Comparison of ENCODE assay signal across 18 mouse cellular contexts in genomic region chr15:8738156-8738555, GRCm38 (mm10). TPM values are rescaled to one million over a fixed set of nuclear protein-coding genes. Genes with fewer than 3 reads are reported as not detected.
DNase-seq lines count a peak whose midpoint lies in the region; ATAC-seq and TF ChIP-seq lines count a peak whose summit lies in the region.
"Had no signal": no experiment of that assay in that cellular context is flagged by ENCODE, and none has a peak within 500 bp of the region (broad histone marks: within the 10 kb centered on the region; RNA-seq: fewer than 3 reads in every experiment).

No protein-coding gene starts in this region.

- WGBS in hindbrain, postnatal 0 days: 54% methylated on average over 5 of the region's 5 CpGs
- 80% methylated on average over 5 of the region's 5 CpGs for WGBS in hindbrain, embryonic 14.5 days
- whole genome bisulfite sequencing in cerebellum, adult 2 months: 9% methylated on average over 5 of the region's 5 CpGs

- DNase-seq in hindbrain, postnatal 0 days (ENCODE audit: low spot score): peak; percentile 55
- no peak for DNase-seq in hindbrain, embryonic 14.5 days (ENCODE audit: low spot score)
- peak; percentile 41 for DNase-seq in brain, embryonic 14.5 days (ENCODE audit: low read depth)
- DNase-seq in cerebellum, adult 2 months: peak; percentile 26 to 47
- DNase-seq in heart, postnatal 25 days (ENCODE audit: low spot score): no peak
- DNase-seq: gastrocnemius, postnatal 25 days; heart, postnatal 36 days; kidney, postnatal 10 days; right cerebral cortex, postnatal 4 days; thymus, adult 18-20 months had no signal

- no peak overlapping the region for H3K4me2 ChIP-seq in hindbrain, postnatal 0 days (ENCODE audit: low read depth, low read length)
- H3K4me2 ChIP-seq in hindbrain, embryonic 14.5 days (replicated peaks): no peak overlapping the region
- H3K4me2 ChIP-seq: embryonic facial prominence, embryonic 12.5 days; heart, embryonic 11.5 days; liver, embryonic 12.5 days; lung, embryonic 15.5 days had no signal

- H3K27ac ChIP-seq in hindbrain, postnatal 0 days: no peak overlapping the region
- H3K27ac ChIP-seq in hindbrain, embryonic 14.5 days: no peak overlapping the region
- no peak overlapping the region for H3K27ac ChIP-seq in cerebellum, adult 2 months (ENCODE audit: insufficient read depth, low read length)
- H3K27ac ChIP-seq: embryonic facial prominence, embryonic 12.5 days; limb, embryonic 10.5 days; liver, embryonic 12.5 days; lung, embryonic 15.5 days had no signal

- H3K36me3 ChIP-seq in hindbrain, postnatal 0 days (ENCODE audit: insufficient read depth, low read length): no peaks in the 10 kb centered on the region
- no peaks in the 10 kb centered on the region for H3K36me3 ChIP-seq in hindbrain, embryonic 14.5 days (replicated peaks; ENCODE audit: control insufficient read depth, insufficient read depth)
- H3K36me3 ChIP-seq: embryonic facial prominence, embryonic 12.5 days; limb, embryonic 10.5 days; liver, embryonic 12.5 days; lung, embryonic 15.5 days had no signal

- H3K4me1 ChIP-seq in hindbrain, postnatal 0 days (ENCODE audit: insufficient read depth, low read length): no peaks in the 10 kb centered on the region
- H3K4me1 ChIP-seq in hindbrain, embryonic 14.5 days (replicated peaks; ENCODE audit: control insufficient read depth, insufficient read depth, low read length): 0 out of 2 replicates have a peak, but pooled peaks cover 3% of the 10 kb centered on the region
- peaks cover 2% of the 10 kb centered on the region for H3K4me1 ChIP-seq in cerebellum, adult 2 months (ENCODE audit: control insufficient read depth, insufficient read depth, low read length)
- H3K4me1 ChIP-seq: embryonic facial prominence, embryonic 12.5 days; liver, embryonic 12.5 days had no signal

- H3K9ac ChIP-seq in hindbrain, postnatal 0 days (replicated peaks; ENCODE audit: low read length): no peak overlapping the region
- no peak overlapping the region for H3K9ac ChIP-seq in hindbrain, embryonic 14.5 days
- H3K9ac ChIP-seq: embryonic facial prominence, embryonic 12.5 days; liver, embryonic 12.5 days; lung, embryonic 15.5 days had no signal

- TF ChIP-seq POLR2A in brain, embryonic 14.5 days (IDR thresholded peaks at IDR 0.05; ENCODE audit: borderline replicate concordance, extremely low read depth, insufficient read depth, insufficient read length, poor library complexity, severe bottlenecking): no peak
- no peak for TF ChIP-seq POLR2A in cerebellum, adult 2 months (IDR thresholded peaks at IDR 0.05; ENCODE audit: borderline replicate concordance, insufficient read depth, low read length)

- H3K4me3 ChIP-seq in hindbrain, postnatal 0 days (ENCODE audit: low read length): no peak overlapping the region
- H3K4me3 ChIP-seq in hindbrain, embryonic 14.5 days (replicated peaks; ENCODE audit: low read length): no peak overlapping the region
- H3K4me3 ChIP-seq in cerebellum, adult 2 months (replicated peaks; ENCODE audit: insufficient read depth, low read depth, low read length): no peak overlapping the region
- H3K4me3 ChIP-seq: embryonic facial prominence, embryonic 12.5 days; limb, embryonic 10.5 days; liver, embryonic 12.5 days; lung, embryonic 15.5 days had no signal

- peak; percentile 83; the same call in 1 of the 2 replicates for ATAC-seq in hindbrain, postnatal 0 days
- no peak for ATAC-seq in hindbrain, embryonic 14.5 days (ENCODE audit: low FRiP score)
- peak; percentile 17; the same call in 1 of the 2 replicates for ATAC-seq in granulocyte monocyte progenitor cell, adult 5-6 weeks (replicated peaks; ENCODE audit: poor library complexity, severe bottlenecking)
- ATAC-seq in megakaryocyte progenitor cell, adult 5-6 weeks (replicated peaks; ENCODE audit: poor library complexity): no peak
- ATAC-seq: intestine, embryonic 16.5 days; liver, embryonic 12.5 days had no signal

- H3K27me3 ChIP-seq in hindbrain, postnatal 0 days (ENCODE audit: insufficient read depth, low read length): no peaks in the 10 kb centered on the region
- no peaks in the 10 kb centered on the region for H3K27me3 ChIP-seq in hindbrain, embryonic 14.5 days (ENCODE audit: control insufficient read depth, insufficient read depth, low read length)
- H3K27me3 ChIP-seq in cerebellum, adult 2 months (ENCODE audit: control insufficient read depth, insufficient read depth, low read length): no peaks in the 10 kb centered on the region
- H3K27me3 ChIP-seq: embryonic facial prominence, embryonic 12.5 days; liver, embryonic 12.5 days; lung, embryonic 15.5 days had no signal

- intact Hi-C loops in heart, postnatal 25 days (cut with DNase I): no loop called here

- no peaks in the 10 kb centered on the region for H3K9me3 ChIP-seq in hindbrain, postnatal 0 days (ENCODE audit: low read length)
- no peaks in the 10 kb centered on the region for H3K9me3 ChIP-seq in hindbrain, embryonic 14.5 days (ENCODE audit: control insufficient read depth, low read length)
- H3K9me3 ChIP-seq: embryonic facial prominence, embryonic 12.5 days; limb, embryonic 10.5 days; liver, embryonic 12.5 days; lung, embryonic 15.5 days had no signal

- TF ChIP-seq CTCF in hindbrain, postnatal 0 days (IDR thresholded peaks at IDR 0.05; ENCODE audit: low read depth): no peak
- TF ChIP-seq CTCF in brain, embryonic 14.5 days (IDR thresholded peaks at IDR 0.05; ENCODE audit: borderline replicate concordance, extremely low read depth, insufficient read depth, insufficient read length): no peak
- TF ChIP-seq CTCF in cerebellum, adult 2 months (IDR thresholded peaks at IDR 0.05; ENCODE audit: borderline replicate concordance, insufficient read depth, low read depth, low read length): no peak

RNA-seq across cellular contexts. Expression of gene Slc1a3, which starts 27.6 kb away (rescaled TPM):
- 320 and 325 TPM in 2 replicates for total RNA-seq in hindbrain, postnatal 0 days (2014; rRNA removed)
- 288 and 331 TPM in 2 replicates for polyA plus RNA-seq in hindbrain, postnatal 0 days (2015; fragmentation: Nextera tagmentation; extraction: Ambion mirVana)
- 242 and 264 TPM in 2 replicates for polyA plus RNA-seq in hindbrain, embryonic 14.5 days (2014; fragmentation: Nextera tagmentation; extraction: Ambion mirVana)
- polyA plus RNA-seq in brain, embryonic 14.5 days (2012; rRNA removed): 69.7 and 101 TPM in 2 replicates
- 373 and 443 TPM in 2 replicates for polyA plus RNA-seq in cerebellum, adult 2 months (2012; rRNA removed)
- total RNA-seq in granulocyte monocyte progenitor cell, adult 5-6 weeks (2014; fragmentation: Nextera tagmentation): not detected in 2 replicates
- 1.5 TPM in 1 of 2 replicates, not detected in the other for total RNA-seq in granulocyte monocyte progenitor cell, adult 5-6 weeks (2017)
- total RNA-seq in heart, postnatal 25 days (2021): 1 to 10 TPM; 1.6 to 1.7 TPM
- 0.67 TPM in 1 of 2 replicates, not detected in the other for total RNA-seq in megakaryocyte progenitor cell, adult 5-6 weeks (2015)
- 0.08 TPM in 1 of 2 replicates, not detected in the other for total RNA-seq in megakaryocyte progenitor cell, adult 5-6 weeks (2017)

Comparison
In these comparisons a context has a peak if more than half of its experiments do, and no peak if none do; other contexts are left out.
1. ATAC-seq: peak in hindbrain, postnatal 0 days (single experiment) and granulocyte monocyte progenitor cell, adult 5-6 weeks (single experiment); none in hindbrain, embryonic 14.5 days (single experiment) and megakaryocyte progenitor cell, adult 5-6 weeks (single experiment).
2. DNase-seq: peak in hindbrain, postnatal 0 days (single experiment), brain, embryonic 14.5 days (single experiment) and cerebellum, adult 2 months (2 of 2); none in hindbrain, embryonic 14.5 days (single experiment) and heart, postnatal 25 days (single experiment).
3. RNA of gene Slc1a3, which starts 27.6 kb away (total RNA-seq): 320 to 325 TPM in hindbrain, postnatal 0 days; 1.6 to 1.7 TPM in heart, postnatal 25 days, 1.5 TPM in granulocyte monocyte progenitor cell, adult 5-6 weeks and 0.08 to 0.67 TPM in megakaryocyte progenitor cell, adult 5-6 weeks; every median in the first group is over 100 times any median in the second.